Mouse (Mus musculus): Measurements from ENCODE around the gene L3mbtl1.

Gene L3mbtl1

GRCm38 (mm10) chr2:162946964-162947363 lies 3.7 kb downstream of the L3mbtl1 start:
- DNase-seq, result no peak

DNA sequence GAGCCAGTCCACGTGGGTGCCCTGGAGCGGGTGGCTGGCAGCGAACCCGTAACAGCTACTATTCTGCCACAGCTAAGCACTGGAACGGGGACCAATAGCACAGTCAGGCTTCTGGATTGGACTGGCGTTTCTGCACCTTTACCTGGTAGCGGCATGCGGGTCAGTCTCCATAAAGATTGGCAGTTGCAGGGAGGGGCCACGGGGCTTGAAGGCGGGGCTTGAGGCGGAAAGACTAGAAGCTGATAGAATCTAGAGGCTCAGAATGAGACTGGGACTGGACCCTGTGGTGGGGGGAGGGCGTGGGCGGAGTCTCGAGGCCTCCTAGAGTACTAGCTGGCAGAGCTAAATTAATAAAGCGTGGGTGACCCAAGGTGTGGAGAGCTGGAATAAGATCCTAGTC lies 4.5 kb downstream of the L3mbtl1 start:
- peak; percentile 46 for DNase-seq

GRCm38 (mm10) chr2:162948221-162948620 lies 4.9 kb downstream of the L3mbtl1 start:
- DNase-seq, result no peak

DNA sequence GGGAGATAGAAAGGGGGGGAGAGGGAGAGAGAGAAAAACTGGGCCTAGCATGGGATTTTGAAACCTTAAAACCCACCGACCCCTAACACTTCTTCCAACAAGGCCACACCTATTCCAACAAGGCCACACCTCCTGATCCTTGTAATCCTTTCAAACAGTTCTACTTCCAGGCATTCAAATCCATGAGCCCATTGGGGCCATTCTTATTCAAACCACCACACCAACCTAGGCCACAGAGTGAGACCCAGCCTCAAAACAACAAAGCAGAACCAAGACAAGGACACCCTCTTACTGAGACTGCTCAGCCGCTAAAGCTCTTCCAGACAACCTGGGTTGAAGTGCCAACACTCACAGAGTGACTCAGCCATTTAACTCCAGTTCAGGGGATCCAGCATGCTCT lies 7.5 kb downstream of the L3mbtl1 start:
- DNase-seq, result no peak

- DNase-seq, result no peak
Observed at GRCm38 (mm10) chr2:162956843-162957242, 13.6 kb downstream of the L3mbtl1 start.

- no peak for DNase-seq
Observed at GRCm38 (mm10) chr2:162961321-162961720, 18.0 kb downstream of the L3mbtl1 start.

- DNase-seq, result no peak
Observed at GRCm38 (mm10) chr2:162966734-162967133, 23.5 kb downstream of the L3mbtl1 start.

DNA sequence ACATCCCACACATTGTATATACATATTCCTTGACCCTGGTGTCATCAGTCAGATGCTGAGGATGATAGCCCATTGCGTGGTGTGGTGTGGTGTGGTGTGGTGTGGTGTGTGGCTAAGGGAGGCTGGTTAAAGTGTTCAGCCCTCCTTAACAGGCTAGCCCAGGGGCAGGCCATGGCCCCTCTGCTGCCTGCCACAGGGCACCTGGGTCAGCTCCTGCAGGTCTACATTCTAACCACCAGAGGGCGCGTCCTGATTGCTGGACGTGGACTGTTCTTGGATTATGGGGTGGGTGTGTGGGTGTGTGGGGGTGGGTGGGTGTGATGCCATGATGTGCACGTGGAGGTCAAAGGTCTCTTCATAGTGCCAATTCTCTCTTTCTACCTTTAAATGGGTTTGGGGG lies 25.1 kb downstream of the L3mbtl1 start:
- DNase-seq, result no peak

- DNase-seq, result no peak
Observed at GRCm38 (mm10) chr2:162969101-162969500, 25.8 kb downstream of the L3mbtl1 start.

DNA sequence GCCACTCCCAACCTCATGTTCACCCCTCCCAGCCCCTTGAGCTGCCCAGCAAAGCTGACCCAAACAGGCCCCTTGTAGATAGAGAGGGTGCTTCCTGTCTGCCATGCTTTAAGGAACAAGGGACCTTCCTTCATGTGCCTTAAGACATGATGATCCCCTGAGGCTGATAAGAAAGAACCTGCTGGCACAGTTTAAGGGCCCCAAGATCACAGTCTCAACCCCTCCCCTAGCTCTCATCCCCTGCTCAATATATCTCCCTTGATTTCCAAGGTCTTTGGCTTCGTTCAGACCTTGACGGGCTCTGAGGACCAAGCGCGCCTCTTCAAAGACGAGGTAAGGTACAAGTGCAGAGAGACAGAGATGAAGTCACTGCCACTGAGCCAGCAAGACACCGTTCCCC lies 27.6 kb downstream of the L3mbtl1 start:
- no peak for DNase-seq

DNA sequence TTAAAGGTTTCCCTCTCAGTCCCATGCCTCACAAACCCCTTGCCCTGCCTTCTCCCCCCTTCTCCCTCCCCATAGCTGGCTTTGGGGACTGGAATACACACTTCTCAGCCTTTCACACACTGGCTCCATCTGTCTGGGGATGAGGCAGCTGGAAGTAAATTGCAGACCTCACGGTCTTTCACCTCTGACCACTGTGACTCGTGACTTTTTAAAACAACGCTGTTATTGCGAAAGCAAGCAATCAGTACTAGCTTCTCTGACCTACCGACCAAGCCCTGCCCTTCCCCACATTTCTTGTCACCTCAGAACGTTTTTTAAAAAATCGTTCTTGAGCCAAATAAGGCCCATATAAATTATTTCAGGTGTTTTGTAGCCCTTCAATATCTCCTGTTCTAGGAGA lies 29.5 kb downstream of the L3mbtl1 start:
- no peak for DNase-seq

DNA sequence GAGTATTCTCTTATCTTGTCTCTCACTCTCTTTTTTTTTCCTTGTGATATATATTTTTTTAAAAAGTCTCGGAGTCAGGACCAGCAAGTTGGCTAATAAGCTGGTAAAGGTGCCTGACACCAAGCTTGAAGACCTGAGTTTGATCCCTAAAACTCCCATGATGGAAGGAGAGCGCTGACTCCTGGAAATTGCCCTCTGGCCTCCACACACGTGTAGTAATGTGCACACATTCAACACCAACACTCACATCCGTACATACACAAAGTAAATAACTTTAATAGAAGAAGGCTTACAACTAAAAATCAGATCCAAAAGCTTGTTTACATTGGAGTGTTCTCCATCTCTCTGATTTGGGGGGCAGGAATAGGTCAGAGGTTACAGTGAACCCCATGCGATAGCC lies 29.9 kb downstream of the L3mbtl1 start:
- no peak for DNase-seq

DNA sequence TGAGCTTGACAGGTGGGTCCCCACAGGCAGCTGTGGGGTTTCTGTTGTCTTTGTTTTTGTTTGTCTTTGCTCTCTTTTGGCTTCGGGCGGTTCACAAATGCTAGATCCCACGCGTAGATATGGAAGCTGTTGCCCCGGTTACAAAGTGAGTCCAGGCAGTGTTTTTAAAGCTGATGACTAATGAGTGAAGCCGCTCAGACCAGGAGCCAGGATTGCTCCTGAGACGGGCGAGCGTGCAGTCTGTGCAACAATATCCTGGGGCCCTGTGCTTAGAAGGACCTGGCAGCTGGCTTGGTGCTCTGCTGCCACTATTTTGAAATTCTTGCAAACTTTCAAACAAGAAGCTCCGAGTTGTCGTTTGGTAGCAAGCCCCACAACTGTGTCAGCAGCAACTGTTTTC lies 30.4 kb downstream of the L3mbtl1 start:
- DNase-seq, result no peak

- DNase-seq, result peak; percentile 30
Observed at GRCm38 (mm10) chr2:162975157-162975775, 32.0 kb downstream of the L3mbtl1 start.

DNA sequence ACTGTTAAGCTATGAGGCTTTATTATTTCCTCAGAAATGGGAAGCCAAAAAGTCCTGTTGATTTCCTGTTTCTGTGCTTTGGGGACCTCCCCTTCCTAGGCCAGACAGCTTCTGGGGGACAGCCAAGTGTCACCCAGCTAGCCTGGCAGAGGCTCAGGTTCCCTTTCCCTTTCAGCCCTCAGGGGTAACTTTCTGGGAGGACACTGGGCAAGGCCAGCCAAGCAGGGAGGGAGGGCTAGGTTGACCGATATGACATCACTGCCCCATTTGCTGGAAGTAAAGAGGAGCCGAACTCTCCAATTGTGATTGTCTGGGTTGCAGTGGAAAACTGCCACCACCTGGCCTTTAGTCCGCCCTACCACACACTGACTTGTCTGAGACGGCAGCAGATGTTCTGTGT lies 32.7 kb downstream of the L3mbtl1 start:
- DNase-seq, result no peak

DNA sequence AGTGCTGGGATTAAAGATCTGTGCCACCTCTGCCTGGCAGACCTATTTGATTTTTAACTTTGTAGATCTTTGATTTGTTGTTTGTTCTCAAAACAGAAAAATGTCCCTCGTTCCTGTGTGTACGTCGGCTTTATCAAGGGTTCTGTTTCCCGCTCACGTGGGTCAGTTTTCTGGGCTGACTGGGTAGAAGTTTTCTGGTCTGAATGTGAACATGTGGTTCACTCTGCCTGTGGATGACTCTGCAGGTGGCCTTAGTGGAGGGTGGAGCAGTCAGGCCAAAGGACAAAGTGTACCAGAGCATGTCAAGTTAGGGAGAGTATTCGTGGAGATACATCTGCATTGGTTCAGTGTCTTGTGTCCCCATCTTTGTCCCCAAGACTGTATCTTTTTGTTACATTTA lies 41.1 kb downstream of the L3mbtl1 start:
- DNase-seq, result no peak

DNA sequence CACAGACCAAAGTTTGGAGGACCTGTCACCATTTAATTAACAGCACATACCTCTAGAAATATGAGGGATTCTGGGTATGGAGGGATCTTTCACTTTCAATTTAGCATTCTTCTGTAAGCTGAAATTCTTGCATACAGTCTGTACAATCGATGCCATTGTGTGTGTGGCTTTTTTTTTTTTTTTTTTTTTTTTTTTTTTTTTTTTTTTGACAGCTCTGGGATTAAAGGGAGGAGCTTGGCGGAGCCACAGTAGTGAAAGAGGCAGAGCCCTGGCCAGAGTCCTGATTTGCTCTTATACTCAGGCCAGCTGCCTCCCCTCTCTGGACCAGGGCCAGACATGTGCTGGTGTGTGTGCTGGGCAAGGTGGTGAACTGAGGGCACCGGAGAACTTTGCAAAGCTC lies 42.7 kb downstream of the L3mbtl1 start:
- no peak for DNase-seq

DNA sequence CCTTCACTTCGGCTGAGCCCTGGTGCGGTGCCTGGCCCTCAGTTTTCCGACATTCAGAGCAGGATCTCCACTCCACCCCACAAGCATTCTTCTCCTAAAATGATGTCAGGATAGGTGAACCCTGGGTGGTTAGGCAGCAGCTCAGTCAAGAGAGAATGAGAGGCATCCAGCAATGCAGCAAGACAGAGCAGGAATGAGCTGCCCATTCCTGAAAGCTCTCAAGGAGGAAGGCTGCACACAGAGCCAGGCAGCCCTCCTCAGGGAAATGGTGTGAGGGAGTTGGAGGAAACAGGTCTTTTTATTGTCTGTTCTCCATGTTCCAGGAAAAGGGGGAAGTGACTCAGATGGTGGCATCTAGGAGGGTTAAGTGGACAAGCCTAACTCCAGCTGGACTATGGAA lies 43.5 kb downstream of the L3mbtl1 start:
- DNase-seq, result no peak

DNA sequence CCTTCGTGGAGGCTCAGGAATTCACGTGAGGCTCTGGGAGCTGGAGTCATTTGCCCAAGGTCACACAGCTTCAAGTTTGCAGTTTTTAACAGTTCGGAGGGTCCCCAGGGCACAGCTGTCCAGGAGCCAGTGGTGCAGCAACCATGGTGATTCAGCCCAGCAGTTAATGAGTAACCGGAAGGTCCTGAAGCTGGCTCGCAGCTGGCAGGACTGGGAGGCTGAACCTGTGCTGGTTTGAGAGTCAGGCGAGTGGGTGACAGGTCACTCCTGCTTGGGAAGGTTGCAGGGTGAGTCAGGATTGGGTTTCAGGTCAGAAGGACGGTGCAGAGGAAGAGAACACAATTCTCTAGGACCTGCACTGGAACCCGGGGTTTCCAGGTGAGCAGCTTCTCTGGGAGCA lies 43.9 kb downstream of the L3mbtl1 start, which contains the start of gene Sgk2:
Gene Sgk2 (plus strand): TSS at position 113 of the 400 bp plus-strand sequence.
- DNase-seq, result no peak

DNA sequence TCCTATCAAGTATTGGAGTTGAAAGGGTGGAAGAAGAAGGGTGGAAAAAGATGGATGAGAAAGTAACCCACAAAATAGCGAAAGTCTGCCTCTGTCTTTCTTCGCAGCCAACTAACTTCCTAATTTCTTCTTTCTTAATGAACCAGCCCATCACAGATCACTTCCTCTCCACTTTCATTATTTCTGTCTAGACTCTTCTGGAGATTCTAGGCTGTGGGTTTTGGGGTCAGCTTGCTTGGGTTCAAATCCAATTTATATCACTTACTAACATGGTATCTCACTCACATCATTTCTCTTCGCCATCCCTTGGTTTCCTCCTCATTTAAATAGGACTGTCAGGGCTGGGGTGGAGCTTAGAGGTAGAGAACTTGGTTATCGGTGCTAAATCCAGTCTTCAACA lies 45.0 kb downstream of the L3mbtl1 start:
- no peak for DNase-seq

DNA sequence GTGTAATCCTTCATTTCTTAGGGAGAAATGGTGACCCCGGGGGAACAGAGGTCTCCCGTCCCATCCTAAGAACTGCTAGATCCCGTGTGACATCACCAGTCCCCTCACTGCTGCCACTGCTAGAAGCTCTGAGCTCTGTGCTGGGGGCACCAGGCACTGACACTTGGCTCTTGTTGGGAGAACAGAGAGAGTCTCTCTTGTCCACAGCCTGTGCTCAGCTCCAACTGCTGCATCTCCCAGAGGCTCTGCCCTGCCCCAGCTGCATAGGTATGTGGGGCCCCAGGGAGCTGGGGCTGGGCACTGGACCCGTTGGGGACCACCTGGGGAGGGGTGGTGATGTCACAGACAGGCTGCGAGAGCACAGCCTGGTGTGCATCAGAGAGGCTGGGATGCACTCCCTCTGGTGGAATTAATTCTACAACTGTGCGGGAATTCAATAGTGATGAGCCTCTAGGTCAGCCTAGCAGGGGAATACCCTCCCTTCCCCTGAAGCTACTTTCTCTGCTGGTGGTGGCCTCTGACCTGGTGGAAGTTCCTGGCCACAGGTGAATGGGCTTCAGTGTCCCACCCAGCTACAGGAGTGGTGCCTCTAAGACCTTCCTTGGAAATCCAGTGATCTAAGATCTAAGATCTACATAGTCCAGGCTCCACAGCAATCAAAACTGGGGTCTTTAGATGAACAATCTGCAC lies 48.3 kb downstream of the L3mbtl1 start:
- no peak for DNase-seq

DNA sequence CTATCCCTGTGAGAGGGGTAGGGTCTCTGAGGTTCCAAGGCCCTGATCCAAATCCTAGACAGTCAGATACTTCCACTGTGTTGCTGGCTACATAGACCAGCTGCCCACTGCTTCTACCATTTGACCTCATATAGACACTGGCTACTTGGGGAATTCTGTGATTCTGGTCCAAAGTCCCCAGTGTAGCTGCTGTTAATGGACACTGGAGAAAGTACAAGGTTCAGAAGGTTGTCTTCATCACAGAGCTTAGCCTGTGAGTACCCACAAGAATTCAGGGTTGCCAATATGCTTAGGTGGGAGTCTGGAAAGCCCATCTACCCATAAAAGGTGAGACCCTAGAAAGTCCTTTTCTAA lies 48.8 kb downstream of the L3mbtl1 start:
- DNase-seq, result no peak

- DNase-seq, result no peak
Observed at GRCm38 (mm10) chr2:162993881-162994616, 50.8 kb downstream of the L3mbtl1 start.

- peak; percentile 51 for DNase-seq
Observed at GRCm38 (mm10) chr2:162998528-162999230, 55.4 kb downstream of the L3mbtl1 start.

Measured in right cerebral cortex, adult 18-20 months (tissue).